Mouse (Mus musculus) liver, adult 10 weeks (tissue): Measurements from ENCODE around the gene Hoxb6. TPM values are rescaled to one million over a fixed set of nuclear protein-coding genes. Genes with fewer than 3 reads are reported as not detected.

Experiments
- polyA plus RNA-seq: library from polyadenylated mRNA; stranded (reverse); fragments of 350-450 nt; fragmentation: Illumina TruSeq; extraction: RNeasy Lipid Tissue Mini Kit (QIAGEN cat#74804); gene quantifications from one replicate; pipeline ENCODE4 v1.2.3, GENCODE M21; 2014; ENCODE audit warnings: low read depth, low replicate concordance

Hoxb6 gene
- not detected for polyA plus RNA-seq

GRCm38 (mm10) chr11:96291681-96292564, at the start of gene Hoxb6:
Hoxb6 (plus strand) TSS chr11:96292476.

GRCm38 (mm10) chr11:96270996-96271540, 21.2 kb upstream of the Hoxb6 start, which contains the start of gene Hoxb9:
Hoxb9 (plus strand) TSS chr11:96271457.

GRCm38 (mm10) chr11:96281855-96282570, 10.3 kb upstream of the Hoxb6 start, which contains the start of gene Hoxb8:
Hoxb8 (plus strand) TSS chr11:96281905.

DNA sequence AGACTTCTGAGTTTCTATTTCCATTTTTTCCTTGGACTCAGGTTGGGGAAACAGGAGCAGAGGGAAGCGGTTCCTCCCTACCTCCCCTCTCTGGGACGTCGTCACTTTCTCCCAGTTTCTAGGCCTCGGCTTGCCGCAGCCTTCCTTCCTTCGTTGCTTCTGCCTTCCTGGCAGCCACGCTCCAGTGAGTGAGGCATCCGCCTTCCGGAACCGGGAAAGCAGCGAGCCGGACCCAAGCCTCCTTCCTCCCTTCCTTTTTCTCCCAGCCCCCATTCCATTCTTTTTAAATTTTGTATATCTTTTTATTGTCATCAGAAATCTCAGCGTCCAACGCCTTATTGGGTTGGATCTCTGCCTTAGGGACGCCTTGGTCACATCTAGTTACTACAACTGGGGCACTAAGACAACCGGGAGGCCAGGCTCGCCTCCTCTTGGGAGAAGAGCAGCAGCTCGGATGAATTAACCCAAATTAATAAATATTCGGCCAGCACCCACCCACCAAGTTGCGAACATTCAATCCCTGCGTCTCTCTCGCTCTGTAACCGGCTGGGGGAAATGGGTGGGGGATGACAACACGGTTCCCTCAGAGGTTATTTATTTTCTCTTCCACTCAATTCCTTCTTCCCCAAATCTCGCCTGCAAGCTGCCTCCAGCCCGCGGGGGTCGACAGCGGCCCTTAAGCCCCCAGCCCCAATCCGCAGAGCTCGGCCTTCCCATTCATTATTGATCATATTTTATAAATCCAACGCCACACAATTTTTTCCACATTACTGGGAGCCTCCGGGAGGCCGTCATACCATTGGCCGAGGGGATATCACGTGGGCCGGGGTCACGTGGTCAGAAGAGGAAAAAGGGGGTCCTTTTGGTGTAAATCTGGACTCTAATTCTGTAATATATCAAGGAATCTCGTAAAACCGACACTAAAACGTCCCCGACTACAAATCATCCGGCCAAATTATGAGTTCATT, 6.2 kb upstream of the Hoxb6 start, which contains the start of gene Hoxb7:
Hoxb7 (plus strand) TSS at position 853 of the 968 bp plus-strand sequence.

DNA sequence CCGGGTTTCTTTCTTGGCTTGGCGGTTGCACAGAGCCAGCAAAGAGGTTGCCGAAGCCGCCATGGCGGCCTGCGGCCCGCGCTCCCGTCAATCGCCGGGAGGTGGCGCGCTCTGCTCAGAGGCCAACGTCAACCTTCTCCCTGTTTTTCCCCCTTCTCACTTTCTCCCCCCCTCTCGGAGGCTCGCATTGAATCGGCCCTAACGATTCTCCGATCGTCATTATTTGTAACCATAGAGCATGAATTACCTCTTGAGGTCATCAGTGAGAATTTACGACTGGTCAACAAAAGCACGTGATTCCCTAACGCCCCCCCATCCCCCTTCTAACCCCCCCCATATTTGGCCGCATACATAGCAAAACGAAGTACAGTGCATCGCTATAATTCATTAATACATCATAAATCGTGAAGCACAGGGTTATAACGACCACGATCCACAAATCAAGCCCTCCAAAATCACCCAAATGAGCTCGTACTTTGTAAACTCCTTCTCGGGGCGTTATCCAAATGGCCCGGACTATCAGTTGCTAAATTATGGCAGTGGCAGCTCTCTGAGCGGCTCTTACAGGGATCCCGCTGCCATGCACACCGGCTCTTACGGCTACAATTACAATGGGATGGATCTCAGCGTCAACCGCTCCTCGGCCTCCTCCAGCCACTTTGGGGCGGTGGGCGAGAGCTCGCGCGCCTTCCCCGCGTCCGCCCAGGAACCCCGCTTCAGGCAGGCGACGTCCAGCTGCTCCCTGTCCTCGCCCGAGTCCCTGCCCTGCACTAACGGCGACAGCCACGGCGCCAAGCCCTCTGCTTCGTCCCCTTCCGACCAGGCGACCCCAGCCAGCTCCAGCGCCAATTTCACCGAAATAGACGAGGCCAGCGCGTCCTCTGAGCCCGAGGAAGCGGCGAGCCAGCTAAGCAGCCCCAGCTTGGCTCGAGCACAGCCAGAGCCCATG, 11.1 kb downstream of the Hoxb6 start, which contains the start of gene Hoxb5:
Hoxb5 (plus strand) TSS at position 186 of the 949 bp plus-strand sequence.

GRCm38 (mm10) chr11:96317608-96318367, 25.5 kb downstream of the Hoxb6 start, which contains the start of gene Hoxb4:
Hoxb4 (plus strand) TSS chr11:96318267.

DNA sequence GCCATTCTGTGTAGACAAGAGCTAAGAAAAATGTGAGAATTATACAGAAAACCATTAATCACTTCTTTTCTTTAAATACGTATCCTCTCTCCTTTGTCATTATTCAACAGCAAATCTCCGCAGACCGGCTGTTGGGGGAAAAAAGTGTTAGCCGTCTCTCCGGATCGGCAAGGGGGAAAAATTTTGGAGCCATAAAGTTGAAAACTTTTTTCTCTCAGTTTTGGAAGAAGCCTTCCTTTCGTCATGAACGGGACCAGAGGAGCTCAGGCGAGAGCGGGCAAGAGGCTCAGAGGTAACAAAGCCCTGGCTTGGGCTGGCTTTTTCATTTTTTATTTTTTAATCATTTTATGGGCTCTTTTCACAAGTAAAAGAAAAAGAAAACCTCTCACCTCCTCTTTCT, 30.9 kb downstream of the Hoxb6 start, which contains the start of gene Hoxb3:
Hoxb3 (plus strand) TSS at position 173 of the 400 bp plus-strand sequence.

GRCm38 (mm10) chr11:96350341-96350624, 58.0 kb downstream of the Hoxb6 start, which contains the start of gene Hoxb2:
Hoxb2 (plus strand) TSS chr11:96350525.

Other genes with a start within 250 kb of the Hoxb6 start
- gene Ube2z, start 227.1 kb upstream of the Hoxb6 start, polyA plus RNA-seq = 15.9 TPM
- gene Atp5g1, start 216.8 kb upstream of the Hoxb6 start, polyA plus RNA-seq = 29.6 TPM
- not detected for gene Calcoco2, start 180.5 kb upstream of the Hoxb6 start, polyA plus RNA-seq
- not detected for gene Ttll6, start 158.7 kb upstream of the Hoxb6 start, polyA plus RNA-seq
- not detected for gene Hoxb13, start 98.2 kb upstream of the Hoxb6 start, polyA plus RNA-seq
- gene Hoxb9, start 21.0 kb upstream of the Hoxb6 start, polyA plus RNA-seq = not detected
- not detected for gene Hoxb8, start 10.6 kb upstream of the Hoxb6 start, polyA plus RNA-seq
- gene Hoxb7, start 5.9 kb upstream of the Hoxb6 start, polyA plus RNA-seq = 0.42 TPM
- gene Hoxb5, start 10.9 kb downstream of the Hoxb6 start, polyA plus RNA-seq = 0.21 TPM
- 0.58 TPM for gene Hoxb4, start 25.8 kb downstream of the Hoxb6 start, polyA plus RNA-seq
- gene Hoxb3, start 30.9 kb downstream of the Hoxb6 start, polyA plus RNA-seq = 0.45 TPM
- 0.72 TPM for gene Hoxb2, start 58.0 kb downstream of the Hoxb6 start, polyA plus RNA-seq
- gene Hoxb1, start 73.3 kb downstream of the Hoxb6 start, polyA plus RNA-seq = not detected
- 0.48 TPM for gene Skap1, start 172.1 kb downstream of the Hoxb6 start, polyA plus RNA-seq